Mouse (Mus musculus) bone marrow, adult 2 months (tissue): ENCODE measurements around the gene Casz1. TPM values are rescaled to one million over a fixed set of nuclear protein-coding genes. Genes with fewer than 3 reads are reported as not detected.

Source experiments
- H3K27ac ChIP-seq: fragments of 200-500 bp; 2 replicates; pipeline ENCODE4 v1.5.1; 2012; ENCODE audit warnings: low read depth, mild to moderate bottlenecking, control low read depth, inconsistent platforms, low read length; ENCODE audit not compliant: control insufficient read depth, poor library complexity, insufficient read depth
- H3K4me1 ChIP-seq: fragments of 200-500 bp; 2 replicates; pipeline ENCODE4 v1.6.1; 2011; ENCODE audit warnings: low read length; ENCODE audit not compliant: control insufficient read depth, insufficient read depth
- H3K4me3 ChIP-seq: fragments of 200-500 bp; replicated peaks from 2 replicates; pipeline ENCODE3; 2011; ENCODE audit warnings: mild to moderate bottlenecking, low read depth, low read length, control low read depth; ENCODE audit not compliant: control insufficient read depth
- CTCF ChIP-seq: fragments of 200-500 bp; IDR thresholded peaks from 2 replicates; pipeline ENCODE4 v1.5.1; 2011; ENCODE audit warnings: low read length, control low read depth; ENCODE audit not compliant: control insufficient read depth, insufficient read depth
- POLR2A ChIP-seq: fragments of 200-500 bp; IDR thresholded peaks from 2 replicates; pipeline ENCODE4 v1.6.1; 2011; ENCODE audit warnings: low read depth, mild to moderate bottlenecking, control low read depth, low read length, borderline replicate concordance; ENCODE audit not compliant: control insufficient read depth
- WGBS: fragments of 180-500 bp; shearing (Covaris S2); methylation state at CpG from one replicate; pipeline ENCODE4 v1.1.7; 2018; 5-methylcytosine and 5-hydroxymethylcytosine counted together
- polyA plus RNA-seq: library from polyadenylated mRNA; stranded (reverse); fragments of >200 nt; gene quantifications from 2 replicates; pipeline ENCODE4 v1.2.4, GENCODE M21; 2011; ENCODE audit warnings: low replicate concordance; ENCODE audit not compliant: missing spikeins, insufficient read depth, insufficient read length

Casz1 gene
- polyA plus RNA-seq, 1 experiment = 2.7 TPM

DNA sequence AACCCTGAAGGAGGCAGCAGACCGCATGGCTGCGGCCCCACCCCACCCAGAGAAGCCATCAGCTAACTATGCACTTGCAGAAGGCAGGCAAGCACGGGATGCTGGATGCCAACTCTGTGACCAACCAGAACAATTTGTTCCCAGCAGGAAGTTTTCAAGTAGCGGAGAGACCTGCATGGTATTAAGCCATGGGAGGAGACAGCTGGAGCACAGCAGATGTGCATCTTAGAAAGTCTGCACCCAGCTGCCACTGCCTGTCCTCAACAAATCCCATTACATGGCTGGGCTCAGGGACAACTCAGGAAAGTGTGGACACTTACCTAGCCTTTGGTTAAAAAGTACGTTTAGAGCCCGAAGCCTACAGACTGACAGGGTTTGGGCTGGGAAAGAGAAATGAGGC lies 178.0 kb downstream of the Casz1 start:
- H3K27ac ChIP-seq = no peak overlapping the region
- H3K4me1 ChIP-seq = no peaks in the 10 kb centered on the region
- no peak for TF ChIP-seq CTCF
- TF ChIP-seq POLR2A = no peak
- H3K4me3 ChIP-seq = no peak overlapping the region
- WGBS = 87% methylated on average over 6 of the region's 6 CpGs

DNA sequence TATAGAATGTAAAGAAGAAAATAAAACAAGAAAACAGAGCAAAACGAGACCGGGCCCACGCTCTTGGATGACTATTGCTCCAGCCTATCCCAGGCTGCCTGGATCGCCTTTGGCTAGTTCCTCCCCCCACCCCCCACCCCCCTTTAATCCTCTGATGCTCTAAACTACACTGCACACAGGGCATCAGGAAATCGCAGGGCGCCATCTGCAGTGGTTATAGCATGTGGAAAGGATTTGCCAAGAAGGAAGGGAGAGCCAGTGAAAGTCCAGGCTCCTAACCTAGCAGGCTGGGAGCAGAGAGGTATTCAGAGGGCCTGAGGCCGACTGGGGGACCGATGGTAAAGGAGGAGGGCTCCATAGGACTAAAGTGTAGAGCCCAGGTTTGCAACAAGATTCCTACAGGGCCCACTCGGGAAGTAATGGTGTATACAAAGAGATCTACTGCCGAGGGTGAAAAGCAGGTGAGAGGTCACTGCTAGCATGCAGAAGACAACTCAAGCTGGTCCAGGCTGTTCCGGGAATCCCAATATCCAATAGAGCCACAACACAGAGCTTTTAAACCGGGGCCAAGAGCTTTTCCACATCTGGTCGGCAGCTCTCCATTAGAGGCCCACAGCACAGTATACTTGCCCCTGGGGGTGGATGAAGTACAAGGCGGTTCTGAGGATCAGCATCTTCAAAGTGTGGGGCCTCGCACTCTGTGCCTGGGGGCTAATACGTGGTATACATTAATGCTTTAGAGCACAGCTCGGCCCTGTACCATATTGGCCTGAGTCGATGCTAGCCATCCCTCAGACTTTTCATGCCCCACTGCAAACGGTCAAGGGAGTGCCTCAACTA lies 180.7 kb downstream of the Casz1 start:
- no peaks in the 10 kb centered on the region for H3K4me1 ChIP-seq
- TF ChIP-seq POLR2A (no peak), CTCF (no peak)
- no peak overlapping the region for H3K4me3 ChIP-seq
- H3K27ac ChIP-seq = no peak overlapping the region
- 86% methylated on average over 19 of the region's 19 CpGs for WGBS

DNA sequence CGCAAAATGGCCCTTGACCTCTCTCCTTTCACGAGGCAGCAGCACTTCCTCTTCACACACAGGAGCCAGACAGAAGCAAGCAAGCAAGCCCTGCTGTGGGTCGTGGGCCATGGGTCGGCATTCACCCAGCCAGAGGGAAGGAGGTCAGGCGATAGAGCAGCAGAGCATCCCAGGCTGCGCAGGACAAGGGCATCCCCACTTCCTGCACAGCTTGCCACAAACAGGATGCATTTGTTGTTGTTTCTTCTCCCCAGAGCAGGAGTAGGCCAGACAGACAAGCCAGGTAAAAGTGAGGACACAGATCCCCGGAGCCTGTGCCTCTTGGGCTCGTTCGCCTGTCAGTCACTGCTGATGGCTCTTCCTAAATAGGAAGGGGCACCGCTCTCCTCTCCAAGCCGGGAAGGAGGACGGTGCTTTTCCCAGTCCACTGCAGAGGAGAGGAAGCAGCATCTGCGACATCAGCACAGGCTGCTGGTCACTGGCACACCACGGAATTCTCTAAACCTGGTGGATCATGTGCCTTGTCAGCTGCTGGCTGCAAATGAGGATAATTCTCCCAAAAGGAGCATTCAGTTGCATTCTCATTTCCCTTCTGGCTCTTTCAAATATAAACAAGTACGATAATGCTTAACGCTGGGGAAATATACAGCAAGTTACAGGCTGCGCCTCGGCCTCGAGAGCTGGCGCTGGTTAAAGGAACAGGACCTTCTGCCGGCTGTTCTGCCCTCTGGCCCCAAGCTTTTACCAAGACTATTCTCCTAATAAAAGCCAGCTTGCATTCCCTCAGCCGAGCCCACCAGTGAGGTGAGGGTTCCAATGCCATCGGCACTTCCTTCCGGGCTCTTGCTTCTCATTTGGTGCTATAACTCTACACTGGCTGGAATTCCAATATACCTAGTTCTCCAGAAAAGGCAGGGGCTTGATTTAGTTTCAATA lies 181.6 kb downstream of the Casz1 start:
- TF ChIP-seq CTCF (no peak), POLR2A (no peak)
- H3K27ac ChIP-seq = no peak overlapping the region
- 82% methylated on average over 24 of the region's 24 CpGs for WGBS
- no peak overlapping the region for H3K4me3 ChIP-seq
- no peaks in the 10 kb centered on the region for H3K4me1 ChIP-seq

DNA sequence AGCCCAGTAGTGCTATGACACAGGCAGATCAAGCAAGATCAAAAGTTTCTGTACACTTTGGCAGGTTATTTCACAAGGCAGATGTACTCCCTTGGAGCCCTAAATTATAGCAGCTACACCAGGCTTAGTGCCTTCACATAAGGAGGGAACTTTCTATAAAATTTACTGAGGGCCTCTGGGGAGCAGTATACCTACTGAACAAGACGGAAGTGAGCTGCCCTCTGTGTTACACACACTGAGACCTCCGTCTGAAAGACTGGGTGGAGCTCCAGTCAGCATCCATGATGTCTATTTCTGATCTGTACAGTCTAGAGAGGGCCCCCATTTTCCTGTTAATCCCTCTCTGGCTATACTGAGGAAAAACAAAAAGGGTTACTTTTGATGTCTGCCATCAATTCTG lies 185.8 kb downstream of the Casz1 start:
- 67% methylated on average over 2 of the region's 2 CpGs for WGBS
- H3K27ac ChIP-seq = no peak overlapping the region
- H3K4me1 ChIP-seq = no peaks in the 10 kb centered on the region
- TF ChIP-seq POLR2A (no peak), CTCF (no peak)
- no peak overlapping the region for H3K4me3 ChIP-seq

DNA sequence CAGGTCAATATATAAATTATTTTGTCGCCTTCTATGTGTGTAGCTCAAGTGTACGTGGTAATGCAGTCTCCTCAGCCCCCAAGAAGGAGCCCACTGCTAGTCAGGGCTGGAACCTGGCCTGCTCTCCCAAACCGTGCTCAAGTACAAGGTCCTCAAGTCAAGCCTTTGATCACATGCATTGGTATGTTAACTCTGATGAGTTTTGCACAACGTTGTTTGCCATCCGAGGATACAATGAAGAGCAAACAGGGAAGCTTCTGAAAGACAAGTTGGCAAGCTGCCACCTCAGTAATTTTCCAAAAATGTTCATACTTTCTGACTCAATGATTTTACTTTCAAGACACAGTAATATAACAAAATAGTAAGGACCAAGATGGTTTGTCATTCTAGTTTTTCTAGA lies 189.7 kb downstream of the Casz1 start:
- H3K27ac ChIP-seq = no peak overlapping the region
- WGBS = 76% methylated on average over 5 of the region's 5 CpGs

DNA sequence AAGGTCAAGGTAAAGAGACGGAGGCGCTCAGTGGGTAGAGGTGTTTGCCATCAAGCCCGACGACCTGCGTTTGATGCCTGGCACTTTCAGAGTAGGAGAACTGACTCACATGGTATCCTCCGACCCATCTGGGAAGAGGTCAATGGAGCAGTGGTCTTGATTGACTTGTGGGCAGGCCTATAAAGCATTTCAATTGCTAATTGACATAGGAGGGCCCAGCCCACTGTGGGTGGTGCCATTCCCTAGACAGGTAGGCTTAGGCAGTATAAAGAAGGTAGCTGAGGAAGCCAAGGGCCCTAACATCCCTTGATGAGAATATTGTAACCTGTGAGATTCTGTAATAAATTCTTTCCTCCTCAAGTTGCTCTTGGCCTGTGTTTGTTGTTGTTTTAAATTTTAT lies 196.5 kb downstream of the Casz1 start:
- Histone ChIP-seq H3K27ac (no peak overlapping the region), H3K4me1 (no peaks in the 10 kb centered on the region), H3K4me3 (no peak overlapping the region)
- TF ChIP-seq POLR2A = no peak
- WGBS = 98% methylated on average over 6 of the region's 6 CpGs

More for the DNA sequence above, 189.7 kb downstream of the Casz1 start:
- no peak overlapping the region for H3K4me3 ChIP-seq
- H3K4me1 ChIP-seq = no peaks in the 10 kb centered on the region
- TF ChIP-seq CTCF = no peak

DNA sequence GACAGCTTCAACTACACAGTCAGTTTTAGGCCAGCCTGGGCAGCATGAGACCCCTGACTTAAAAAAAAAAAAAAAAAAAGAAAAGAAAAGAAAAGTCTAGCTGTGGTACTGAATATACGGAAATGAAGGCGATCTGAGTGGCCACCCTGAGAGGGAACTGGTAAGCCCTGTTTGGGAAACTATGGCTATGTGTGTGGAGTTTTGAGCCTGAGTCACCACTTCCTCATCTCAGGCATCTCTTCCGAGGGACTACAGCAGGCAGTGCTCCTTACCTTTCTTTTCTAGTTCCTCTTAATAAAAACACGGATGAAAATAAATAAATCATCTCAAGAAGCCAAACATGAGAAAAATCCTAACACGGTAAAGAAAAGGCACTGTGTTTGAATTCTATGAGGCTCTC lies 197.3 kb downstream of the Casz1 start:
- Histone ChIP-seq H3K27ac (no peak overlapping the region), H3K4me3 (no peak overlapping the region), H3K4me1 (no peaks in the 10 kb centered on the region)
- TF ChIP-seq POLR2A (no peak), CTCF (no peak)
- WGBS = 26% methylated on average over 5 of the region's 5 CpGs

DNA sequence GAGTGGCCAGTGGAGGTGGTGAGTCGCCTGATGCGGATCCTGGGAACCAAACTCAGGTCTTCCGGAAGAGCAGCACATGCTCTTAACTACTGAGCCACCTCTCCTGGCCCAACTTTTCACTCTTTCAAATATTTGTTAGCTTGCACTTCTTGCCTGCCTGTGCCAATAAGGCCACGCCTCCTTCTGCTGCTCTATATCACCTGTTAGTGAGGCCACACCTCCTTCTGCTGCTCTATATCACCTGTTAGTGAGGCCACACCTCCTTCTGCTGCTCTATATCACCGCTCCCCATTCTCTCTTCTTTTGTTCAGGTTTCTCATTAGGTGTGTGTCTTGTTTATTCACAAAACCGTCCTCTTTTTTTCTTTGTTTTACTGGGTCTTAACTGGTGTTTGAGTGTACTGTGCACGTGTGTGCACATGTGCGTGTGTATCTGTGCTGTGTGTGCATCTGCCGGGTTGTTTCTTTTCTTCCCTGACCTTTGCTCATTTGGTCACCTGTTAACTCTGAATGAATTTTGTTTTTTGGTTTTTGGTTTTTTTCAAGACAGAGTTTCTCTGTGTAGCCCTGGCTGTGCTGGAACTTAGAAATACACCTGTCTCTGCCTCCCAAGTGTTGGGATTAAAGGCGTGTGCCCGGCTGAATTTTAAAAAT lies 198.3 kb downstream of the Casz1 start:
- Histone ChIP-seq H3K4me1 (no peaks in the 10 kb centered on the region), H3K4me3 (no peak overlapping the region), H3K27ac (no peak overlapping the region)
- 87% methylated on average over 11 of the region's 11 CpGs for WGBS
- TF ChIP-seq CTCF (no peak), POLR2A (no peak)

Other genes starting within 250 kb of the Casz1 start
- 16.5 and 32.1 TPM in 2 replicates for gene Exosc10, start 246.0 kb upstream of the Casz1 start, polyA plus RNA-seq
- gene Srm, start 212.9 kb upstream of the Casz1 start, polyA plus RNA-seq = 22.7 and 24.6 TPM in 2 replicates
- 2.6 TPM in 1 of 2 replicates, not detected in the other for gene Masp2, start 201.9 kb upstream of the Casz1 start, polyA plus RNA-seq
- gene Tardbp, start 177.4 kb upstream of the Casz1 start, polyA plus RNA-seq = 172 and 301 TPM in 2 replicates
- not detected in 2 replicates for gene Gm572, start 161.1 kb upstream of the Casz1 start, polyA plus RNA-seq